Mouse (Mus musculus): ENCODE measurements around the gene Paqr9.
A peak's percentile ranks its signal among the peaks of the same experiment; 100 is the strongest.
"Not testable (repeated sequence)": the region's sequence is repeated elsewhere in the genome, so short reads cannot be mapped to it uniquely, and the experiment has no call there.

The Paqr9 gene

GRCm38 (mm10) chr9:95559059-95559935 is at the start of gene Paqr9:
TSS of gene Paqr9 (plus strand) at chr9:95559657.
- peak; percentile 81 for DNase-seq

- DNase-seq: no peak
Observed at GRCm38 (mm10) chr9:95510693-95511404, 48.6 kb upstream of the Paqr9 start.

DNA sequence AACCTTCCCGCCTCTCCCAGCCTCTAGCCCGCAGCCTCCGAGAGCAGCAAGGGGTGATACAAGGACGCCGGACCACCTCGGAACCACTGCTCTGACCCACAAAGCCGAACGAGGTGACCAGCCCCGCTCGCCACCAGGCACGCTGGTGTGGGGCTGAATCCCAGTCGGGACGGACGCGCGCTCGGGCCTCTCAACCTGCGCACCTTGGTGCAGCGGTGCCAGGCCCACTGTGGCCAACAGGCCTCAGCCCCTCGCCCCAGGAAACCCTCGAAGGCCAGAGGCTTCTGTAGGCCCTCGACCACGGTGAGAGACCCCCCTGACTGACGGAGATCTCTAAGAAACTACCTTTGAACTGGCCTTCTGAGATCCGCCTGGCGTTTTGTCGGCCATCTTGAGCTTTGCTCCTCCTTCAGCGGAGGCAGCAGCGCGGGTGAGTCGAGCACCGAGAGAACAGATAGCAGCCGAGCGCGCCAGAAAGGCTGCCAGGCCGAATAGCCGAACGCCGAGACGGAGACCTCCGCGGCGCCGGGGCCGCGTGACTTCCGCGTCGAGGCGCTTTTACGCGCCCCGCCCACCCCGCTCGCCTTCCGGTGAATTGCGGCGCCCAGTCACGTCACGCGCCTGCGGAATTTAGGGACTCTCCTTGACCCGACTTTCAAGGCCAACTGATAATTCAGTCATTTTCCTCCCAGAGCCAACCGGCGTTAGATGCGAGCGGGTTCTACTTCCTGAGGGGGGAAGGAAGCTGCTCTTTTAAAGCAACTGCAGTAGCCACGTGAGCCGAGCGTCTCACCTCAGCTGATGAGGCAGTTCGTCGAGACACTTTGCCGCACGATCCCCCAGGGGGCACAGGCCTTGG is 47.8 kb upstream of the Paqr9 start, which contains the start of gene U2surp:
TSS of gene U2surp (minus strand) at position 525 of the 859 bp plus-strand sequence.
- peak; percentile 97 for DNase-seq

GRCm38 (mm10) chr9:95512331-95513030 is 47.0 kb upstream of the Paqr9 start:
- DNase-seq: peak; percentile 40

DNA sequence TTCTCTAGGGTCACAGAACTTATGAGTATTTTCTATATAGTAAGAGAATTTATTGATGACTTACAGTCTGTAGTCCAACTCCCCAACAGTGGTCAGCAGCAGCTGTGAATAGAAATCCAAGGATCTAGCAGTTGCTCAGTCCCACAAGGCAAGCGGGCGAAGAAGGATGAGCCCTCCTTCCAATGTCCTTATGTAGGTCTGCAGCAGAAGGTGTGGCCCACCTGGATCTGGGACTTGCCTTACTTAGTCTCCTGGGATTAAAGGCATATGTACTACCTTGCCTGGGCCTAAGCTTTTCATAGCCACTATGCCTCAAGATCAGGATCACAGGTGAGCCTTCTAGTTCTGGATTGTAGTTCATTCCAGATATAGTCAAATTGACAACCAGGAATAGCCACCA is 45.7 kb upstream of the Paqr9 start:
- no peak for DNase-seq

GRCm38 (mm10) chr9:95514361-95514760 is 45.1 kb upstream of the Paqr9 start:
- DNase-seq: not testable (repeated sequence)

GRCm38 (mm10) chr9:95520563-95520962 is 38.9 kb upstream of the Paqr9 start:
- DNase-seq: no peak

DNA sequence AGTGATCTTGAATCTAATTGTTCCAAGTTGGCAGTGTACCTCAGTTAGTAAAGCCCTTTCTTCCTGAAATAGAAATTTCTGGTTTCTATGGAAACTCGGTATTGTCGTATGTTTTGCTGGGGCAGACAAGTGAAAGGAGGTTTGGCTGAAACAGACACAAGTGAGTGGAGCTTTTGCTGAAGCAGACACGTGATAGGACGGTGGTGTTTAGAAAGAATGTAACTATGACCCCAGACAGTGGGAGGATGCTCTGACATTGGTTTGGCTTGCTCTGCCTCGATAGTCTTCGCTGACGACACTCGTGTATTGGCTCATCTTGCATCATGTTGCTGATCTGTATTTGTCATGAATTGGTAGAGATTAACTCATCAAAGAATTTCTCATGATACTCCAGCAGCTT is 38.4 kb upstream of the Paqr9 start:
- no peak for DNase-seq

- no peak for DNase-seq
Observed at GRCm38 (mm10) chr9:95521566-95521965, 37.9 kb upstream of the Paqr9 start.

DNA sequence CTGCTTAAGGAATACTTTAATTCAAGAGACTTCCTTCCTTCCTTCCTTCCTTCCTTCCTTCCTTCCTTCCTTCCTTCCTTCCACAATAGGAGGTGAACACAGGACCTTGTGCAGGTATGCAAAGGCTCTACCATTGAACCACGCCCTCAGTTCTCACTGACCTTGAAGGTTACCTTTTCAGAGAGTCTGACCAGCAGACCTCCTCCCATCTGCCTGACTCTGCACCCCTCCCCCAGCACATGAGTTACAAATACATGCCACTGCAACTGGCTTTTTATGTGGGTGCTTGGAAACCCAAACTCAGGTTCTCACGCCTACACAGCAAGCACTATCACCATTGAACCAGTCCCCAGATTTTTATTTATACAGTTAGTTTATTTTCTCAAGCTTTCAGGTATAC is 36.9 kb upstream of the Paqr9 start:
- no peak for DNase-seq

DNA sequence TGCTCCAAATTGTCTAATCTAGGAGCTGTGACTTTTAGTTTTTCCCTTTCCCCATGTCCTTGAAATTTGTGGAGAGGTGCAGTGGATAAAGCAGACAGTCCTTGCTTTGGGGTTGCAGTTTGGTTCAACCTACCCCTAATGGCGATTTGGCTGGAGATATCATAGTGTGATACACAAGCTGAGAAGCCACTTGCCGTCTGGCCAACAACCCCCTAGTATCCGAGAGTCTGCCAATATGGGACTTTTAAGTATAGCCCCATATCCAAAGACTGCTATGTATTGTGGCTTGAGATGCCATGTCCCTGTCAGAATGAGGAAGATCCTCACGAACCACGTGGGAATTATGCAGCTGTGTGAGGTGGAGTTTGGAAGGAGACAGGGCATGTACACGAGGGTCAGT is 34.1 kb upstream of the Paqr9 start:
- no peak for DNase-seq

DNA sequence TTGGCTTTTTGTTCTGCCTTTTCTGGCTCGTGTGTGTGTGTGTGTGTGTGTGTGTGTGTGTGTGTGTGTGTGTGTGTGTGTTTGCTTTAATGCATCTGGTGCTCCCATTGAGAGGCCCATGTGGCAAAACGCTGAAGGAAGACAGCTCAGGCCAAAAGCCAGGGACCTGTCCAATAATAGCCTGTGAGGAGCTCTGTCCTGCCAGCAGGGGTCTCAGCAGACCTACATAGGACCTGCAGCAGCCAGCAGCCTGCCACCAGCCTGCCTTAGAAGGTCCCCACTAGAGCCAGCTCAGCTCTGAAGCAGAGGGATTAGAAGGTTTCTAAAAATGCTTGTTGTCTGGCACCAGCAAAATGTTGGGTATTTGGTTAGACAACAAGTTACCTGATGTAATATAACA is 33.5 kb upstream of the Paqr9 start:
- DNase-seq: peak; percentile 97

DNA sequence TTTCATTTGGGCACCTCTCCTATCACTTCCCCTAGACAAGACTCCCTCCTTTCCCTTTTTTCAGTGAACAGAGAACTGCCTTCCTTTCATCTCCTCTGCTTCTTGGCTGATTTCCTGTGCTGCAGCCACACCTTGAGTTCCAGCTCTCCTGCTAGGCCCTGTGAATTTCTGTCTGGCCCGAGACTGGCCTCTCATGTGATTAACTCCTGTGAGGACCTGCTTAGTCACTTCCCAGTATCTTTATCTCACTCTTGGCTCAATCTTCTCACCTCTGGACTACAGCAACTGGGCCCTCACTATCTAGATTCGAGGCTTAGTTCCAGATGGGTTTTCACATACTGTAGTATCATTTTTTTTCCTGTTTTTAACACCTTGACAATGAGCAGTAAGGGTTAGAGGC is 31.8 kb upstream of the Paqr9 start:
- DNase-seq: peak; percentile 39

GRCm38 (mm10) chr9:95531144-95531543 is 28.3 kb upstream of the Paqr9 start:
- peak; percentile 82 for DNase-seq

DNA sequence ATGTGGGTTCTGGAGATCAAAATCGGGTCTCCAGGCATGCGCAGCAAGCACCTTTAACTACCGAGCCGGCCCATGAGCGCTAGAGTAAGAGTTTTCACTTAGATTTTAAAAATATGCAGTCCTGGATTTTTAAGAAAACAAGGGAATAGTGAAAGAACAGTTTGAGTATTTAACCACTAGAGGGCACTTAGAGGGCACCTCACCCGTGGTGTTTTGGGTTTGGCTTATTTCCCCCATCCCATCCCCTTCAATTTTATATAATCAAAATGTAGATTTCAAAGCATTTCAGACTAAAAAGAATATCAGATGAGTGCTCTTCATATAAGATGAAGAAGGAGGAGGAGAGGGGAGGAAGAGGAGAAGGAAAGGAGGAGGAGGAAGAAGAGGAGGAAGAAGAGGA is 25.6 kb upstream of the Paqr9 start:
- DNase-seq: no peak

DNA sequence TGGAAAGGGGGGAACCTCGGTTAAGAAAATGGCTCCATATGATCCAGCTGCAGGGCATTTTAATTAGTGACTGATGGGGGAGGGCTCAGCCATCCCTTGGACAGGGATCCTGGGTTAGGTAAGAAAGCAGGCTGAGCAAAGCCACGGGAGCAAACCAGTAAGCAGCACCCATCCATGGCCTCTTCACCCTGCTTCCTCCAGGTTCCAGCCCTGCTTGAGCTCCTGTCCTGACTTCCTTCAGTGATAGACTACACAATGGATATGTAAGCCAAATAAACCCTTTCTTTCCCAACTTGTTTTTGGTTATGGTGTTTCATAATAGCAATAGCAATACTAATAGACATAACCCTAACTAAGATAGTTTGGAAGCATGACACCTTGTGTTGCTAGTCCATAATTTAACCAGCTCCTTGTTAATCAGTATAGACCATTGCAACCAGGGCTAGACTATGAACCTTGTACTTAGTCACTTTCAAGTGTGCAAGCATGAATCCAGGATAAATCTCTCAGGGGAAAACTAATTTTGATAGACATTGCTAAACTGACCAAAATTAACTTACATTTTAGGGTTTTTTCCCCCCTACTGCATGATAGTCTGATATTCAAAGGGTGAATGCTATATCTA is 20.2 kb upstream of the Paqr9 start:
- DNase-seq: no peak

DNA sequence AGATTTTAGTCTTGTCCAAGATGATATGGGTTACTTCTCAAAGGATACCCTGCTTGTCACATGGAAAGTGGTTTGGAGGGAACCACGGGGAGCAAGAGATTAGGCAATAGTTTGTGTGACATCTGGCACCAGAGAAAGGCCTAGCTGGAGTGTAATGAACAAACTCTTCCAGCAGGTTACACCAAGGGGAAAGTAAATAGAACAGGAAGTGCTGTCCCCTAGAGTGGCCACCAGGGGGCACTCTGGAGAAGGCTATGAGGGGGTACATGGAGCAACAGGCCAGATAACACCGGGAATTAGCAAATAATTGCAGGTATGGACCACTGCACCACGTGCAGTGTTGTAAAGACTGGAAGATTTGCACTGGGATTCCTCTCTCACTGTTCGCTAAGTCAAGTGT is 19.0 kb upstream of the Paqr9 start:
- DNase-seq: peak; percentile 70

GRCm38 (mm10) chr9:95541208-95541607 is 18.2 kb upstream of the Paqr9 start:
- DNase-seq: no peak

- DNase-seq: no peak
Observed at GRCm38 (mm10) chr9:95541650-95542432, 17.6 kb upstream of the Paqr9 start.

- DNase-seq: no peak
Observed at GRCm38 (mm10) chr9:95542475-95542874, 17.0 kb upstream of the Paqr9 start.

GRCm38 (mm10) chr9:95544598-95544997 is 14.9 kb upstream of the Paqr9 start:
- DNase-seq: no peak

All from cerebellum, adult 9-11 months (tissue).